8 mouse cellular contexts compared by ENCODE assay signal in the genomic region with DNA sequence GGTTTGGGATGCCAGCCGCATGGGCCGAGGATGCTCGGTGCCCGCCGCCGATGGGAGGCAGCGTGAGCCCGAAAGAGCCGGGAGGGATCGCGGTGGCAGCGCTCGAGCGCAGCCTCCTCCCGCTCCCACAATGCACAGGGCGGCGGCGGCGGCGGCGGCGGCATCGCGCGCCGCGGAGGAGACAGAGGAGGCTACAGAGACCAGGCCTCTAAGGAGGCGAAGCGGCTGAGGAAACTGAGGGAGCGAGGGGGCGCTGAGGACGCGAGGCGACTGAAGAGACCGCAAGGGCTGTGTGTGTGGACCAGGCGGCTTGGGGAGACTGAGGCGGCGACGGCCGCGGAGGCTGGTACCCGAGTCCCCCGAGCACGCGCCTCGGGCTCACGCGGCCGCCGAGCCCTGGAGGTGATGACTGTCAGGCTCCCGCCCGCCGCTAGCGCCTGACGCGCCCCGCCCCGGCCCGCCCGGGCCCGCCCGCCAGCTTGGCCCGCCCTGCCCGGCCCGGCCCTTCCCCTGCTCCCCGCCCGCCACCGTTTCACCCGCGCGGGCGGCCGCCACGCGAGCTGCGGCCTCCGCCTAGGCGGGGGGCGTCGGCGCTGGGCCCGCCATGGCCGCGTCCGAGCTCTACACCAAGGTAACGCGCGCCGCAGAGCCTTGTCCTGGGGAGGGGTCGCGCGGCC. TPM values are rescaled to one million over a fixed set of nuclear protein-coding genes. Genes with fewer than 3 reads are reported as not detected.
DNase-seq lines count a peak whose midpoint lies in the region; ATAC-seq lines count a peak whose summit lies in the region.

No protein-coding gene starts in this region.

- peak; percentile 96 for ATAC-seq in hindbrain, embryonic 16.5 days

- peaks cover 47% of the 10 kb centered on the region for H3K79me2 ChIP-seq in macrophage (ENCODE audit: inconsistent target)

- H3K9ac ChIP-seq in hindbrain, embryonic 16.5 days (ENCODE audit: low read depth, low read length): peak overlapping the region; percentile 96

- peak overlapping the region; percentile 97 for H3K27ac ChIP-seq in hindbrain, embryonic 16.5 days (ENCODE audit: low read depth, low read length)
- peak overlapping the region; percentile 97 for H3K27ac ChIP-seq in macrophage

- DNase-seq in WW6 (ENCODE audit: low read depth, low spot score): peak; percentile 59
- DNase-seq in cerebellum, postnatal 36 days: peak; percentile 85 to 88
- DNase-seq in gastrocnemius, adult 18-20 months (ENCODE audit: low spot score): peak; percentile 68
- DNase-seq in left cerebral cortex, adult 18-20 months (ENCODE audit: low spot score in 2 of 2): peak; percentile 73 to 84
- DNase-seq in retina, postnatal 7 days (ENCODE audit: low read depth, low spot score): peak; percentile 69
- DNase-seq in urinary bladder, adult 18-20 months (ENCODE audit: low spot score in 2 of 2): peak; percentile 79 to 82

- no peaks in the 10 kb centered on the region for H3K27me3 ChIP-seq in hindbrain, embryonic 16.5 days (replicated peaks; ENCODE audit: control insufficient read depth, insufficient read depth, low read length)

- peak overlapping the region; percentile 69 for H3K4me2 ChIP-seq in hindbrain, embryonic 16.5 days (ENCODE audit: low read length)

- H3K9me3 ChIP-seq in hindbrain, embryonic 16.5 days (ENCODE audit: control insufficient read depth, low read length): no peaks in the 10 kb centered on the region

- peak overlapping the region; percentile 76 for H3K4me3 ChIP-seq in hindbrain, embryonic 16.5 days (ENCODE audit: low read length)
- peak overlapping the region; percentile 98 for H3K4me3 ChIP-seq in macrophage (ENCODE audit: inconsistent target)

- H3K36me3 ChIP-seq in hindbrain, embryonic 16.5 days (ENCODE audit: control insufficient read depth, insufficient read depth, low read length): no peaks in the 10 kb centered on the region
- no peaks in the 10 kb centered on the region for H3K36me3 ChIP-seq in macrophage (ENCODE audit: inconsistent target)

- peaks cover 12% of the 10 kb centered on the region for H3K4me1 ChIP-seq in hindbrain, embryonic 16.5 days (ENCODE audit: control insufficient read depth, insufficient read depth, low read depth, low read length)

- under 1% methylated on average over 39 of the region's 92 CpGs for WGBS in hindbrain, embryonic 16.5 days
- WGBS in macrophage (ENCODE audit: missing documents): under 1% methylated on average over 80 of the region's 92 CpGs

RNA-seq across cellular contexts. Expression of a gene that starts 0.4 kb away (rescaled TPM):
- total RNA-seq in gastrocnemius, adult 18-20 months (2021): 10 to 100 TPM in 1 of 2 experiments, 1 to 10 TPM in 1; 9.5 to 12.7 TPM
- polyA plus RNA-seq in hindbrain, embryonic 16.5 days (2015; fragmentation: Nextera tagmentation; extraction: Ambion mirVana): 23.6 and 26.8 TPM in 2 replicates
- 100 to 1,000 TPM; 282 to 297 TPM for total RNA-seq in left cerebral cortex, adult 18-20 months (2021)
- 1,000 to 10,000 TPM in 14 of 26 experiments, 100 to 1,000 TPM in 12; 274 to 2,515 (median 1,017) TPM for total RNA-seq in macrophage (2018; cell fraction: chromatin; rRNA removed)
- total RNA-seq in macrophage (2018; cell fraction: cytosol; rRNA removed): 100 to 1,000 TPM; 215 to 918 (median 488) TPM
- total RNA-seq in macrophage (2018; cell fraction: nucleus; rRNA removed): 1,000 to 10,000 TPM in 7 of 26 experiments, 100 to 1,000 TPM in 19; 243 to 1,634 (median 599) TPM
- polyA plus RNA-seq in macrophage (2018): 290 to 945 TPM (median 467 TPM) in 3 replicates

RNA-seq across cellular contexts. Expression of a gene that starts 33.8 kb away (rescaled TPM):
- total RNA-seq in gastrocnemius, adult 18-20 months (2021): 100 to 1,000 TPM; 171 to 250 TPM
- polyA plus RNA-seq in hindbrain, embryonic 16.5 days (2015; fragmentation: Nextera tagmentation; extraction: Ambion mirVana): 197 and 208 TPM in 2 replicates
- total RNA-seq in left cerebral cortex, adult 18-20 months (2021): 100 to 1,000 TPM; 457 to 468 TPM
- 10 to 100 TPM in 23 of 26 experiments, 1 to 10 TPM in 3; 7.2 to 46.6 (median 29.1) TPM for total RNA-seq in macrophage (2018; cell fraction: chromatin; rRNA removed)
- total RNA-seq in macrophage (2018; cell fraction: cytosol; rRNA removed): 10 to 100 TPM; 42.6 to 83.7 (median 54.2) TPM
- total RNA-seq in macrophage (2018; cell fraction: nucleus; rRNA removed): 10 to 100 TPM in 24 of 26 experiments, 1 to 10 TPM in 2; 8.5 to 43.3 (median 20.1) TPM
- polyA plus RNA-seq in macrophage (2018): 94.3 to 161 TPM (median 114 TPM) in 3 replicates

Comparison
In these comparisons a context has a peak if more than half of its experiments do, and no peak if none do; other contexts are left out.
1. Peak in every context shown above with its lines: DNase-seq, ATAC-seq, H3K4me3 ChIP-seq and H3K27ac ChIP-seq.
2. RNA of a gene that starts 0.4 kb away (total RNA-seq): 282 to 297 TPM in left cerebral cortex, adult 18-20 months; 9.5 to 12.7 TPM in gastrocnemius, adult 18-20 months; every median in the first group is over 10 times any median in the second.